ENCODE assay signal across 18 mouse cellular contexts in genomic region chr2:35723691-35724090, GRCm38 (mm10).
A peak's percentile ranks its signal among the peaks of the same experiment; 100 is the strongest.
DNase-seq lines count a peak whose midpoint lies in the region; ATAC-seq and TF ChIP-seq lines count a peak whose summit lies in the region.
"Had no signal": no experiment of that assay in that cellular context is flagged by ENCODE, and none has a peak within 500 bp of the region (broad histone marks: within the 10 kb centered on the region; RNA-seq: fewer than 3 reads in every experiment).

No protein-coding gene starts in this region.

- H3K4me1 ChIP-seq in forebrain, embryonic 13.5 days = peaks cover 15% of the 10 kb centered on the region
- H3K4me1 ChIP-seq in forebrain, embryonic 10.5 days = peaks cover 8% of the 10 kb centered on the region
- peaks cover 3% of the 10 kb centered on the region for H3K4me1 ChIP-seq in liver, postnatal 0 days (ENCODE audit: insufficient read depth)

- no peak overlapping the region for H3K4me3 ChIP-seq in forebrain, embryonic 13.5 days
- H3K4me3 ChIP-seq in forebrain, embryonic 10.5 days = no peak overlapping the region
- H3K4me3 ChIP-seq in liver, postnatal 0 days (ENCODE audit: low read depth, low read length) = no peak overlapping the region
- no peak overlapping the region for H3K4me3 ChIP-seq in layer of hippocampus, adult 2 months
- H3K4me3 ChIP-seq: gastrocnemius, adult 2 months; heart, embryonic 15.5 days; hindbrain, embryonic 10.5 days; neural tube, embryonic 13.5 days had no signal

- H3K27ac ChIP-seq in forebrain, embryonic 13.5 days = peak overlapping the region; percentile 35
- no peak overlapping the region for H3K27ac ChIP-seq in forebrain, embryonic 10.5 days
- H3K27ac ChIP-seq in liver, postnatal 0 days (ENCODE audit: low read depth) = no peak overlapping the region
- no peak overlapping the region for H3K27ac ChIP-seq in layer of hippocampus, adult 2 months
- H3K27ac ChIP-seq: gastrocnemius, adult 2 months; heart, embryonic 15.5 days; hindbrain, embryonic 10.5 days; neural tube, embryonic 13.5 days had no signal

- no peak overlapping the region for H3K4me2 ChIP-seq in forebrain, embryonic 13.5 days
- no peak overlapping the region for H3K4me2 ChIP-seq in liver, postnatal 0 days (ENCODE audit: low read depth, low read length)
- H3K4me2 ChIP-seq: heart, embryonic 15.5 days; liver, embryonic 11.5 days; neural tube, embryonic 13.5 days had no signal

- no peaks in the 10 kb centered on the region for H3K9me3 ChIP-seq in forebrain, embryonic 13.5 days (replicated peaks)
- H3K9me3 ChIP-seq in forebrain, embryonic 10.5 days = no peaks in the 10 kb centered on the region
- no peaks in the 10 kb centered on the region for H3K9me3 ChIP-seq in liver, postnatal 0 days (ENCODE audit: low read length)
- H3K9me3 ChIP-seq: heart, embryonic 15.5 days; hindbrain, embryonic 10.5 days; neural tube, embryonic 13.5 days had no signal

- no peaks in the 10 kb centered on the region for H3K27me3 ChIP-seq in forebrain, embryonic 13.5 days
- no peaks in the 10 kb centered on the region for H3K27me3 ChIP-seq in forebrain, embryonic 10.5 days (ENCODE audit: poor library complexity, severe bottlenecking)
- no peaks in the 10 kb centered on the region for H3K27me3 ChIP-seq in liver, postnatal 0 days (ENCODE audit: insufficient read depth, low read length)
- H3K27me3 ChIP-seq: heart, embryonic 15.5 days; neural tube, embryonic 13.5 days; Patski had no signal

- no peak for ATAC-seq in forebrain, embryonic 13.5 days
- no peak for ATAC-seq in liver, postnatal 0 days
- ATAC-seq: forebrain, postnatal 0 days; Patski had no signal

- TF ChIP-seq CTCF in liver, postnatal 0 days (IDR thresholded peaks at IDR 0.05; ENCODE audit: low read depth) = no peak
- no peak for TF ChIP-seq CTCF in layer of hippocampus, adult 2 months (conservative IDR thresholded peaks at IDR 0.05)

- H3K9ac ChIP-seq in forebrain, embryonic 13.5 days = no peak overlapping the region
- H3K9ac ChIP-seq in liver, postnatal 0 days (replicated peaks) = no peak overlapping the region
- H3K9ac ChIP-seq: forebrain, postnatal 0 days; heart, embryonic 15.5 days; neural tube, embryonic 13.5 days had no signal

- 78% methylated on average over 7 of the region's 7 CpGs for WGBS in forebrain, embryonic 13.5 days
- WGBS in forebrain, embryonic 10.5 days = 93% methylated on average over 7 of the region's 7 CpGs
- 84% methylated on average over 7 of the region's 7 CpGs for WGBS in liver, postnatal 0 days (ENCODE audit: insufficient replicate concordance)

- peaks cover 93% of the 10 kb centered on the region for H3K36me3 ChIP-seq in forebrain, embryonic 13.5 days (ENCODE audit: poor library complexity, severe bottlenecking)
- peaks cover 94% of the 10 kb centered on the region for H3K36me3 ChIP-seq in forebrain, embryonic 10.5 days (replicated peaks)
- H3K36me3 ChIP-seq in liver, postnatal 0 days (replicated peaks; ENCODE audit: insufficient read depth, low read length) = peaks cover 25% of the 10 kb centered on the region

- TF ChIP-seq EP300 in liver, postnatal 0 days (IDR thresholded peaks at IDR 0.05; ENCODE audit: low read depth) = no peak

- no peak for DNase-seq in forebrain, embryonic 10.5 days (ENCODE audit: extremely low spot score, low spot score)
- DNase-seq in liver, postnatal 0 days = peak; percentile 31
- DNase-seq in liver = no peak
- peak; percentile 81 to 87 for DNase-seq in cerebellum, postnatal 10 days
- peak; percentile 59 to 70 for DNase-seq in kidney, postnatal 25 days
- no peak for DNase-seq in layer of hippocampus, adult 2 months (ENCODE audit: low spot score in 2 of 2)
- no peak for DNase-seq in T-cell, adult 2 months (ENCODE audit: low spot score)
- DNase-seq: forebrain, postnatal 0 days; gastrocnemius, adult 2 months; heart, adult 11 months; right cerebral cortex, postnatal 4 days; thymus, postnatal 14 days had no signal

Comparison
In these comparisons a context has a peak if more than half of its experiments do, and no peak if none do; other contexts are left out.
1. DNase-seq: peak in liver, postnatal 0 days (single experiment), cerebellum, postnatal 10 days (2 of 2) and kidney, postnatal 25 days (2 of 2); none in forebrain, embryonic 10.5 days (single experiment), liver (single experiment), layer of hippocampus, adult 2 months (0 of 2) and T-cell, adult 2 months (single experiment).